Mouse (Mus musculus) neural tube, embryonic 15.5 days (tissue): ENCODE measurements around the gene Gng11. TPM values are rescaled to one million over a fixed set of nuclear protein-coding genes. Genes with fewer than 3 reads are reported as not detected.

ENCODE experiments used
- ATAC-seq: fragments of 200-750 bp; cut with Nextera tagmentation; 2 replicates; pipeline ENCODE4 v1.8.0; 2017; ENCODE audit warnings: mild to moderate bottlenecking, moderate TSS enrichment, moderate library complexity; ENCODE audit not compliant: low FRiP score
- H3K27ac ChIP-seq: fragments of 300-500 bp; sonication (generic); replicated peaks from 2 replicates; pipeline ENCODE4 v1.5.1; 2015; ENCODE audit warnings: mild to moderate bottlenecking, inconsistent platforms
- H3K27me3 ChIP-seq: fragments of 300-500 bp; sonication (generic); replicated peaks from 2 replicates; pipeline ENCODE4 v1.6.1; 2015; ENCODE audit warnings: inconsistent platforms
- H3K36me3 ChIP-seq: fragments of 300-500 bp; sonication (generic); 2 replicates; pipeline ENCODE4 v1.6.1; 2015; ENCODE audit warnings: inconsistent platforms
- H3K4me1 ChIP-seq: fragments of 300-500 bp; sonication (generic); 2 replicates; pipeline ENCODE4 v1.6.1; 2015; ENCODE audit warnings: inconsistent platforms
- H3K4me2 ChIP-seq: fragments of 300-500 bp; sonication (generic); 2 replicates; pipeline ENCODE4 v1.6.1; 2015; ENCODE audit warnings: inconsistent platforms, mild to moderate bottlenecking, moderate library complexity
- H3K4me3 ChIP-seq: fragments of 300-500 bp; sonication (generic); replicated peaks from 2 replicates; pipeline ENCODE4 v1.5.1; 2015; ENCODE audit warnings: mild to moderate bottlenecking, inconsistent platforms
- H3K9ac ChIP-seq: fragments of 300-500 bp; sonication (generic); replicated peaks from 2 replicates; pipeline ENCODE4 v1.6.1; 2015; ENCODE audit warnings: mild to moderate bottlenecking, inconsistent platforms
- H3K9me3 ChIP-seq: fragments of 300-500 bp; sonication (generic); replicated peaks from 2 replicates; pipeline ENCODE4 v1.6.1; 2016; ENCODE audit warnings: inconsistent platforms
- WGBS: fragments of 180-500 bp; shearing (Covaris S2); methylation state at CpG from one replicate; pipeline ENCODE4 v1.1.7; 2015; ENCODE audit warnings: mixed read lengths; 5-methylcytosine and 5-hydroxymethylcytosine counted together
- polyA plus RNA-seq: library from polyadenylated mRNA; unstranded; fragments of >200 nt; fragmentation: Nextera tagmentation; extraction: Ambion mirVana; gene quantifications from 2 replicates; pipeline ENCODE4 v1.2.1, GENCODE M21; 2015

Gene Gng11
- polyA plus RNA-seq, result 29.2 and 35.9 TPM in 2 replicates

- H3K4me1 ChIP-seq, result peaks cover 4% of the 10 kb centered on the region
- H3K36me3 ChIP-seq, result no peaks in the 10 kb centered on the region
- peak; percentile 68; the same call in 1 of the 2 replicates for ATAC-seq
- H3K4me3 ChIP-seq, result peak within 1 kb of the TSS; percentile 35
- peak within 1 kb of the TSS; percentile 55 for H3K4me2 ChIP-seq
- 2% methylated on average over 19 of the region's 19 CpGs for WGBS
- no peaks in the 10 kb centered on the region for H3K9me3 ChIP-seq
- H3K27me3 ChIP-seq, result no peaks in the 10 kb centered on the region
- H3K27ac ChIP-seq, result peak within 1 kb of the TSS; percentile 66; the same call in 1 of the 2 replicates
- H3K9ac ChIP-seq, result peak within 1 kb of the TSS; percentile 34; the same call in 1 of the 2 replicates
Measured at GRCm38 (mm10) chr6:4003890-4004306, at the start of gene Gng11. Gng11 (plus strand) TSS chr6:4003904.

- Histone ChIP-seq H3K9me3 (no peaks in the 10 kb centered on the region), H3K9ac (no peak overlapping the region), H3K36me3 (no peaks in the 10 kb centered on the region), H3K4me3 (no peak overlapping the region), H3K27ac (no peak overlapping the region), H3K27me3 (no peaks in the 10 kb centered on the region), H3K4me1 (no peaks in the 10 kb centered on the region), H3K4me2 (no peak overlapping the region)
- no peak for ATAC-seq
- WGBS, result 60% methylated on average over 4 of the region's 4 CpGs
Measured at GRCm38 (mm10) chr6:3954969-3955368, 48.7 kb upstream of the Gng11 start.

- WGBS, result 30% methylated on average over 31 of the region's 31 CpGs
- no peak overlapping the region; the same call in 1 of the 2 replicates for H3K4me3 ChIP-seq
- H3K27ac ChIP-seq, result no peak overlapping the region
- no peak overlapping the region for H3K9ac ChIP-seq
- H3K27me3 ChIP-seq, result no peaks in the 10 kb centered on the region
- H3K4me1 ChIP-seq, result no peaks in the 10 kb centered on the region
- no peaks in the 10 kb centered on the region for H3K36me3 ChIP-seq
- H3K9me3 ChIP-seq, result no peaks in the 10 kb centered on the region
- H3K4me2 ChIP-seq, result peak overlapping the region; percentile 40
- ATAC-seq, result no peak
Measured at GRCm38 (mm10) chr6:3967676-3968626, 35.8 kb upstream of the Gng11 start.

GRCm38 (mm10) chr6:3973679-3974078 is 30.0 kb upstream of the Gng11 start:
- Histone ChIP-seq H3K27me3 (no peaks in the 10 kb centered on the region), H3K27ac (no peak overlapping the region), H3K9me3 (no peaks in the 10 kb centered on the region), H3K4me1 (no peaks in the 10 kb centered on the region), H3K9ac (no peak overlapping the region), H3K4me2 (no peak overlapping the region), H3K36me3 (no peaks in the 10 kb centered on the region), H3K4me3 (no peak overlapping the region)
- 93% methylated on average over 1 of the region's 1 CpGs for WGBS
- no peak for ATAC-seq

GRCm38 (mm10) chr6:3982661-3983284 is 20.9 kb upstream of the Gng11 start:
- no peak overlapping the region for H3K4me2 ChIP-seq
- WGBS, result 89% methylated on average over 5 of the region's 5 CpGs
- no peak overlapping the region for H3K9ac ChIP-seq
- no peak for ATAC-seq
- H3K27me3 ChIP-seq, result no peaks in the 10 kb centered on the region
- H3K4me3 ChIP-seq, result no peak overlapping the region
- no peaks in the 10 kb centered on the region for H3K9me3 ChIP-seq
- no peaks in the 10 kb centered on the region for H3K4me1 ChIP-seq
- H3K27ac ChIP-seq, result no peak overlapping the region
- H3K36me3 ChIP-seq, result no peaks in the 10 kb centered on the region

GRCm38 (mm10) chr6:3988750-3989149 is 15.0 kb upstream of the Gng11 start, which contains the start of gene Tfpi2:
Tfpi2 (minus strand) TSS chr6:3988919.
- H3K4me2 ChIP-seq, result no peak within 1 kb of the TSS
- no peak for ATAC-seq
- no peak within 1 kb of the TSS for H3K9ac ChIP-seq
- H3K36me3 ChIP-seq, result no peaks in the 10 kb centered on the region
- 90% methylated on average over 3 of the region's 3 CpGs for WGBS
- H3K4me3 ChIP-seq, result no peak within 1 kb of the TSS
- H3K27ac ChIP-seq, result no peak within 1 kb of the TSS
- no peaks in the 10 kb centered on the region for H3K4me1 ChIP-seq
- no peaks in the 10 kb centered on the region for H3K27me3 ChIP-seq
- no peaks in the 10 kb centered on the region for H3K9me3 ChIP-seq

- no peaks in the 10 kb centered on the region for H3K27me3 ChIP-seq
- H3K4me2 ChIP-seq, result no peak within 1 kb of the TSS
- no peak within 1 kb of the TSS for H3K4me3 ChIP-seq
- no peak within 1 kb of the TSS for H3K27ac ChIP-seq
- H3K36me3 ChIP-seq, result no peaks in the 10 kb centered on the region
- H3K9ac ChIP-seq, result no peak within 1 kb of the TSS
- H3K4me1 ChIP-seq, result no peaks in the 10 kb centered on the region
- 92% methylated on average over 6 of the region's 6 CpGs for WGBS
- no peaks in the 10 kb centered on the region for H3K9me3 ChIP-seq
- ATAC-seq, result no peak
Measured at GRCm38 (mm10) chr6:3993492-3993891, 10.2 kb upstream of the Gng11 start, which contains the start of gene Gngt1. Gngt1 (plus strand) TSS chr6:3993792.

- 81% methylated on average over 4 of the region's 4 CpGs for WGBS
- H3K27ac ChIP-seq, result no peak overlapping the region
- H3K9me3 ChIP-seq, result no peaks in the 10 kb centered on the region
- H3K4me1 ChIP-seq, result no peaks in the 10 kb centered on the region
- no peak for ATAC-seq
- no peak overlapping the region for H3K4me2 ChIP-seq
- H3K27me3 ChIP-seq, result no peaks in the 10 kb centered on the region
- H3K4me3 ChIP-seq, result no peak overlapping the region
- no peaks in the 10 kb centered on the region for H3K36me3 ChIP-seq
- no peak overlapping the region for H3K9ac ChIP-seq
Measured at GRCm38 (mm10) chr6:3998089-3998488, 5.6 kb upstream of the Gng11 start.

- WGBS, result 60% methylated on average over 6 of the region's 6 CpGs
- H3K36me3 ChIP-seq, result no peaks in the 10 kb centered on the region
Measured at GRCm38 (mm10) chr6:3999296-3999695, 4.4 kb upstream of the Gng11 start.

GRCm38 (mm10) chr6:4000716-4001115 is 3.0 kb upstream of the Gng11 start:
- H3K4me3 ChIP-seq, result no peak overlapping the region
- no peak overlapping the region for H3K27ac ChIP-seq
- H3K27me3 ChIP-seq, result no peaks in the 10 kb centered on the region
- no peak for ATAC-seq
- H3K4me2 ChIP-seq, result no peak overlapping the region
- WGBS, result 82% methylated on average over 3 of the region's 3 CpGs
- H3K36me3 ChIP-seq, result no peaks in the 10 kb centered on the region
- no peak overlapping the region for H3K9ac ChIP-seq
- peaks cover 4% of the 10 kb centered on the region for H3K4me1 ChIP-seq
- no peaks in the 10 kb centered on the region for H3K9me3 ChIP-seq

More at GRCm38 (mm10) chr6:3999296-3999695, 4.4 kb upstream of the Gng11 start:
- H3K27me3 ChIP-seq, result no peaks in the 10 kb centered on the region
- ATAC-seq, result no peak
- H3K4me2 ChIP-seq, result no peak overlapping the region
- no peak overlapping the region for H3K4me3 ChIP-seq
- no peak overlapping the region for H3K27ac ChIP-seq
- no peaks in the 10 kb centered on the region for H3K9me3 ChIP-seq
- H3K4me1 ChIP-seq, result peaks cover 4% of the 10 kb centered on the region
- no peak overlapping the region for H3K9ac ChIP-seq

- H3K4me1 ChIP-seq, result peaks cover 4% of the 10 kb centered on the region
- 0 out of 2 replicates have a peak overlapping the region, but pooled peaks have one; percentile 18 for H3K27ac ChIP-seq
- ATAC-seq, result no peak
- H3K9ac ChIP-seq, result no peak overlapping the region
- 61% methylated on average over 4 of the region's 4 CpGs for WGBS
- H3K9me3 ChIP-seq, result no peaks in the 10 kb centered on the region
- H3K4me2 ChIP-seq, result peak overlapping the region; percentile 55; the same call in 1 of the 2 replicates
- no peak overlapping the region for H3K4me3 ChIP-seq
- H3K36me3 ChIP-seq, result no peaks in the 10 kb centered on the region
- no peaks in the 10 kb centered on the region for H3K27me3 ChIP-seq
Measured at GRCm38 (mm10) chr6:4003445-4003844, 259 bp upstream of the Gng11 start.
